Mouse (Mus musculus) thymus, adult 2 months (tissue): ENCODE measurements at regions not wholly inside any gene's neighbourhood (a gene's known extent, or its start where the extent isn't known, plus 50 kb on each side); places are given as distances from the start of the nearest gene placed in this dataset.

Experiments
- DNase-seq: peaks from one replicate; pipeline ENCODE4 v3.0.0; 2021
- H3K27ac ChIP-seq: fragments of 200-500 bp; 2 replicates; pipeline ENCODE4 v1.5.1; 2012; ENCODE audit warnings: low read length, control low read depth; ENCODE audit not compliant: control insufficient read depth, insufficient read depth
- H3K27me3 ChIP-seq: fragments of 200-500 bp; 2 replicates; pipeline ENCODE4 v1.6.1; 2012; ENCODE audit warnings: mild to moderate bottlenecking, low read length, moderate library complexity, mixed read lengths; ENCODE audit not compliant: control insufficient read depth, insufficient read depth
- H3K36me3 ChIP-seq: fragments of 200-500 bp; 2 replicates; pipeline ENCODE4 v1.6.1; 2012; ENCODE audit warnings: mild to moderate bottlenecking, low read length, moderate library complexity; ENCODE audit not compliant: control insufficient read depth, insufficient read depth
- H3K4me1 ChIP-seq: fragments of 200-500 bp; replicated peaks from 2 replicates; pipeline ENCODE4 v1.6.1; 2012; ENCODE audit warnings: low read length; ENCODE audit not compliant: control insufficient read depth, insufficient read depth
- H3K4me3 ChIP-seq: fragments of 200-500 bp; 2 replicates; pipeline ENCODE4 v1.5.1; 2012; ENCODE audit warnings: mild to moderate bottlenecking, low read length, control low read depth, moderate library complexity; ENCODE audit not compliant: control insufficient read depth, insufficient read depth
- CTCF ChIP-seq: fragments of 200-500 bp; IDR thresholded peaks from 2 replicates; pipeline ENCODE4 v1.5.1; 2012; ENCODE audit warnings: mild to moderate bottlenecking, control low read depth, low read length, moderate library complexity, borderline replicate concordance; ENCODE audit not compliant: control insufficient read depth, poor library complexity, insufficient read depth; ENCODE audit errors: extremely low read depth
- POLR2A ChIP-seq: fragments of 200-500 bp; IDR thresholded peaks from 2 replicates; pipeline ENCODE4 v1.6.1; 2012; ENCODE audit warnings: mild to moderate bottlenecking, low read length, control low read depth, moderate library complexity; ENCODE audit not compliant: control insufficient read depth, poor library complexity, insufficient read depth; ENCODE audit errors: extremely low read depth
- WGBS: fragments of 180-500 bp; shearing (Covaris S2); methylation state at CpG from one replicate; pipeline ENCODE4 v1.1.7; 2018; 5-methylcytosine and 5-hydroxymethylcytosine counted together

DNA sequence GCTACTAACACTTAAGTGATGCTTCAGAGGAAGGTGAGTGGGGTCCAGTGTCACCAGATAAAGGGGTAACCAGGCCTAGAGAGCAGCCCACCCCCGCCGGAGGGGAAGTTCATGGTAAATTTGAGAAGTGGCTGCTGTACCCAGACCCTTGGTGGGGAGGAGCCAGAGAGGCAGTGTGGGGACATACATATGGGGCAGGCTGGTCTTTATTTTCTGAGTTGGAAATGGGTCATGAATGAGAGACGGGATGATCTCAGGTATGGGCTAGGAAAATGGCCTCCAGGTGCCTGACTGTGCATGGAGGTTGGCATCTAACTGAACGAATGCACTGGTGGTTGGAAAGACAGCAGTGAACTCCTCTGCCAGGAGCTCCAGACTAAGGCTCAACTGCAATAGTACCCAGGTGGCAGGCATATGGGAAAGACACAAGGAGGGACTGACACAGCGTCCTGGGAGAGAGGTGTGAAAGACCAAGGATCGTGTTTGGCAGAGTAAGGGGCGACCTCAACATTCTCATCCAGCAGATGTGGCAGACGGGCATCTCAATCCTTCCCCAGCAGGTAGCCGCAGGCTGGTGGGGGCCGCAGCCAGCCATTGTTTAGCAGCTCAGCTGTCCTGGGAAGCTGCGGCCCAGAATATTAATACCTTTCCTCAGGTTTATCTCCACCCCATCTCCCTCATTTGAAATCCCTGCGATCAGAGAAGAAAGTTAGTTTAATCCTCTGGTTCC is 387.7 kb downstream of the Rps24 start:
- 95% methylated on average over 12 of the region's 12 CpGs for WGBS
- no peaks in the 10 kb centered on the region for H3K4me1 ChIP-seq
- H3K27me3 ChIP-seq = no peaks in the 10 kb centered on the region
- TF ChIP-seq POLR2A = no peak
- no peak for TF ChIP-seq CTCF
- no peaks in the 10 kb centered on the region for H3K36me3 ChIP-seq
- no peak overlapping the region for H3K4me3 ChIP-seq
- DNase-seq = no peak
- no peak overlapping the region for H3K27ac ChIP-seq

DNA sequence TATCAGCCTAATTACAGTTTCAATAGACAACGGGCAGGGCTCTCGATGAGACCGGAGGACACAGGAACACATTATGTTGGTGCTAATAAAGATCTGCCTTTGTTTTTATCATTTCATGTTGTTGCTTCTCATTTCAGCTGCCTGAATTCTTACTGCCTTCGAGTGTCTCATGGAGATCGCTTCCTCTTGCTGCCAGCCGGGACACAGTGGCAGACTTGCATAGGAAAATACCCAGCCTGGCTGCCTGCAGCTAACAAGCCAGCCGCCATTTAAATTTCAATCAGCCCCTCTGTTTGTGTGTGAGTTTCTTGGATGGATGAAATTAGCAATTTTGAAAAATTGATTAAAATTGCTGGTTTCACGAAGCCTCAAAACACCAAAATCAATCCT is 388.2 kb downstream of the Rps24 start:
- H3K36me3 ChIP-seq = no peaks in the 10 kb centered on the region
- DNase-seq = no peak
- WGBS = 90% methylated on average over 8 of the region's 8 CpGs
- H3K27ac ChIP-seq = no peak overlapping the region
- no peak for TF ChIP-seq POLR2A
- TF ChIP-seq CTCF = no peak
- no peak overlapping the region for H3K4me3 ChIP-seq
- H3K4me1 ChIP-seq = no peaks in the 10 kb centered on the region
- H3K27me3 ChIP-seq = no peaks in the 10 kb centered on the region

DNA sequence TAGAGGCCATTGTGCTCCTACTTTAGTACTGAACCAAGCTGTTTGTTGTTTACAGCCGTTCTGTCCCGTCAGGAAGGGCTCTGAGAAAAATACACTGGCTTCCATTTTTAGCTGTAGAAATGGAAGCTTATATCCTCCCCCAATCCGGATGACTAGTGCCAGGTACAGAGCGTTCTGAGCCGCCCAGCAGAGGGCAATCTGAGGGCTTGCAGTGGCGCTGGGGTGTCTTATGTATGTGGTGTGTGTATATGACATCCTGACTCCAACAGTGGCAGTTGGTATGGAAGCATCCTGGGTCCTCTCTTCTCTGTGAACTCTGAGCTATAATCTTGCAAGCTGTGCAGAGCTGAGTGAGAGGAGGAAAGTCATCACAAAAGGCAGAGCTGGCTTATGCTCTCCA is 389.0 kb downstream of the Rps24 start:
- Histone ChIP-seq H3K4me1 (no peaks in the 10 kb centered on the region), H3K27ac (no peak overlapping the region), H3K36me3 (no peaks in the 10 kb centered on the region), H3K4me3 (no peak overlapping the region), H3K27me3 (no peaks in the 10 kb centered on the region)
- TF ChIP-seq POLR2A = no peak
- TF ChIP-seq CTCF = no peak
- 93% methylated on average over 6 of the region's 6 CpGs for WGBS
- no peak for DNase-seq

DNA sequence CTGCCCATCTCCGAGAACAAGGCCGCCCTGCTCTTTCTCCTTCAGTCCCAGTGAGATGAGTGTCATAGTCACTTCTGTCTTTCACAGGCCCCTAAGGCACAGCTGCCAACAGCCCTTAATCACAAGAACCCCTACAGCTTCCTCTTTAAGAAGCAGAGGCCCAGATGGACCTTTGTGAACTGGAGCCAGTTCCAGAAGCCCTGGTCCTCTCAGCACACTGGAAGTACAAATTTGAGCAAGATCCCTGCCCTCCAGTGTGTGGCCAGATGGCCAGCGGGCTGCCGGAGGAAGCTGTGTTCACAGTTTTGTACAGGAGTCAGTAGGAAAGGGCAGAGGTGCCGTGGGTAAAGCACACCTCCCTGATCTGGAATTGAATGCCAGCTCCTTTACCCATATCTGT is 389.6 kb downstream of the Rps24 start:
- no peak overlapping the region for H3K27ac ChIP-seq
- H3K36me3 ChIP-seq = no peaks in the 10 kb centered on the region
- no peaks in the 10 kb centered on the region for H3K4me1 ChIP-seq
- H3K27me3 ChIP-seq = no peaks in the 10 kb centered on the region
- no peak for DNase-seq
- TF ChIP-seq CTCF = no peak
- no peak for TF ChIP-seq POLR2A
- WGBS = 98% methylated on average over 5 of the region's 5 CpGs
- no peak overlapping the region for H3K4me3 ChIP-seq

DNA sequence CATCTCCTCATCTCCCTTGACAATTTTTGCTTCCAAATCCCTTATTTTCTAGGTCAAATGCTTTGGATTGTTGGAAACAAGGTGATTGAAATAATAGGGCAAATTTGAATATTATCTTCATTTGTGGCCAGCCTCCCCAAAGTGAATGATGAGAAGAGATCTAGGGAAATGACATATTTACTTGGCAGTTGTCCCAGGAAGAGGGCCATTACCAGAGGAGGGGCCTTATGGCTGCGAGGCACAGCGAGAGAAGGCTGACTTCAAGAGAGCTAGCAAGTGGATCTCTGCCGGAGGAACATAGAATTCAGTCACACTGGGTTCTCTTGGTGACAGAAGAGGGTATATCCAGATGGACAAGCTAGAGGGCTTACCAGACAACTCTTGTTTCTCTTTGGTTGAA is 390.9 kb downstream of the Rps24 start:
- H3K27ac ChIP-seq = no peak overlapping the region
- no peak overlapping the region for H3K4me3 ChIP-seq
- no peaks in the 10 kb centered on the region for H3K36me3 ChIP-seq
- no peaks in the 10 kb centered on the region for H3K27me3 ChIP-seq
- 89% methylated on average over 3 of the region's 3 CpGs for WGBS
- TF ChIP-seq POLR2A = no peak
- no peak for TF ChIP-seq CTCF
- DNase-seq = no peak
- H3K4me1 ChIP-seq = no peaks in the 10 kb centered on the region

DNA sequence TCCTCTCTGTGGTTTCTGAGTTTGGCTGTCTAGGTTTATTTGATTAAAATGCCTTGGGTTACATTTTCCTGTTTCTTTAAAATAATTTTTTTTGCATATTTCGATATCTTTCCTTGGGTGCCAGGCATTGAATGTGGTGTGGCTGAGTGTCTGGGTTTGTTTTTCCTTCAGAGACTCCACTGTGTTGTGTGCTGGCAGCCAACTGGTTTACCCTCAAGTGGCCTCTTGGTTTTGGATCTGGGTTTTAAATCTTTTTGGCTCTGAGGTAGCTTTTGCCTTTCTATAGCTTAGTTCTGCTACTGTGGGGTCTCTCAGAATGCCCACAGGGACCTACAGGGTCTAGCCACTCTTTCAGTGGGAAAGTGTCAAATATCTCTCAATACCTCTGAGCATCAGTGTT is 399.2 kb downstream of the Rps24 start:
- H3K4me1 ChIP-seq = no peaks in the 10 kb centered on the region
- no peak for DNase-seq
- TF ChIP-seq POLR2A (no peak), CTCF (no peak)
- 81% methylated on average over 1 of the region's 1 CpGs for WGBS
- no peaks in the 10 kb centered on the region for H3K27me3 ChIP-seq
- no peak overlapping the region for H3K4me3 ChIP-seq
- no peaks in the 10 kb centered on the region for H3K36me3 ChIP-seq
- H3K27ac ChIP-seq = no peak overlapping the region

DNA sequence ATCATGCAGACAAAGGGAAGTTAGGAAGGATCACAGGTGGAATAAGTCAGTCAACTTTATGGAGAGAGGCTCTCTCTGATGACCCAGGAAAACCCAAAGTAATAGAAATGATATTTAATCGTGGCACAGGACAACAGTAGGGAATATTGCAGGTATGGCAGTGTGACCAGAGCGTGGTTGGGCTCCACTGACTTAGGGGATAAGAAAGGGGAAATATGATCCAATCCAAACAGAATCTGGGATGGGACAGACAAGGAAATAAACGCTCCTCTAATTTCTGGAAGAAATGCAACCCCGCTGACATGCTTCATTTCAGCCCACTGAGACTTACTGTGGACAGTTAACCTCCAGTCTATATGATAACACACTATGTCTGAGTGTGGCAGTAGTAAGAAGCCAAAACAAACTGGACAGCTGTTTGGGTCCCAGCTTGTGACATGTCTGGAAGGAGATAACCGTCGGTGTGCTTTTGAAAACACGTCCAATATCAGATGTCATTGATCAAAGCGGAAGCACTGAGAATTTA is 400.0 kb downstream of the Rps24 start:
- H3K4me1 ChIP-seq = no peaks in the 10 kb centered on the region
- H3K4me3 ChIP-seq = no peak overlapping the region
- H3K27me3 ChIP-seq = no peaks in the 10 kb centered on the region
- no peaks in the 10 kb centered on the region for H3K36me3 ChIP-seq
- 89% methylated on average over 8 of the region's 8 CpGs for WGBS
- H3K27ac ChIP-seq = no peak overlapping the region
- TF ChIP-seq CTCF = no peak
- no peak for TF ChIP-seq POLR2A
- no peak for DNase-seq
